Mouse (Mus musculus): ENCODE results near the gene Tmbim6. TPM values are rescaled to one million over a fixed set of nuclear protein-coding genes. Genes with fewer than 3 reads are reported as not detected.
"Not testable (repeated sequence)": the region's sequence is repeated elsewhere in the genome, so short reads cannot be mapped to it uniquely, and the experiment has no call there.

Gene Tmbim6
- polyA plus RNA-seq, 1 experiment: 399 TPM

DNA sequence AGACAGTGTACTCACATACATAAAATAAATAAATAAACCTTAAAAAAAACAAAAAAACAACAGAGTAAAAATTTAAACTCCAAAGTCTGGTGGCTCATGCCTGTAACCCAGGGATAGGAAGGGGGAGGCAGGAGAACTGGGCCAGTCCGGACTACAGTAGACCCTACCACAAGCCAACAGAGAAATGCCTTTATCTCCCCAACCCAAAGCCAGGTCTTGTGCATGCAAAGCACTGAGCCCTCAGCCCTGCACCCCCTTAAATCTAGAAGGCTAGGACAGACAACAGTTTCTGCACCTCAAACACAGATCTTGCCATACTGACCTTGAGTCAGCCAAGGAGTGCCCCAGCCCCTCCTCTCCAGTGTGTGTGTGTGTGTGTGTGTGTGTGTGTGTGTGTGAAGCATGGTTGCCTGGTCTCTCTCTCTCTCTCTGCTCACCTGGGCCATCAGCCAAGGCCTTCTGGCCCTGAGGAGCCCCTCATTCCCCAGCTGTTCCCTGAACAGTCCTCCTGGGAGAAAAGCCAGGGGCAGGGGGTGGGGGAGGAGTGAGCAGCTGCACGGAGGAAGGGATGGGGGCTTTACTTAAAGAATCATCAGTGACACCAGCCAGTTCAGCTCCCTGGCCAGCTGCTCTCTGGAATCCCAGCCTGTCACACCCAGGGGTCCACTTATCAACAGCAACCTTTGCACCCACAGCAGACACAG lies 47.6 kb downstream of the Tmbim6 start:
- Histone ChIP-seq H3K4me1 (ENCODE audit: control insufficient read depth, insufficient read depth, low read length) (no peaks in the 10 kb centered on the region), H3K27ac (ENCODE audit: insufficient read depth, low read length) (0 out of 2 replicates have a peak overlapping the region, but pooled peaks have one; percentile 14), H3K4me3 (ENCODE audit: insufficient read depth, low read length) (no peak overlapping the region)
- no peak for TF ChIP-seq CTCF (IDR thresholded peaks at IDR 0.05; ENCODE audit: extremely low read depth, insufficient read depth, low read length)
- TF ChIP-seq POLR2A (IDR thresholded peaks at IDR 0.05; ENCODE audit: extremely low read depth, insufficient read depth, low read length): no peak

DNA sequence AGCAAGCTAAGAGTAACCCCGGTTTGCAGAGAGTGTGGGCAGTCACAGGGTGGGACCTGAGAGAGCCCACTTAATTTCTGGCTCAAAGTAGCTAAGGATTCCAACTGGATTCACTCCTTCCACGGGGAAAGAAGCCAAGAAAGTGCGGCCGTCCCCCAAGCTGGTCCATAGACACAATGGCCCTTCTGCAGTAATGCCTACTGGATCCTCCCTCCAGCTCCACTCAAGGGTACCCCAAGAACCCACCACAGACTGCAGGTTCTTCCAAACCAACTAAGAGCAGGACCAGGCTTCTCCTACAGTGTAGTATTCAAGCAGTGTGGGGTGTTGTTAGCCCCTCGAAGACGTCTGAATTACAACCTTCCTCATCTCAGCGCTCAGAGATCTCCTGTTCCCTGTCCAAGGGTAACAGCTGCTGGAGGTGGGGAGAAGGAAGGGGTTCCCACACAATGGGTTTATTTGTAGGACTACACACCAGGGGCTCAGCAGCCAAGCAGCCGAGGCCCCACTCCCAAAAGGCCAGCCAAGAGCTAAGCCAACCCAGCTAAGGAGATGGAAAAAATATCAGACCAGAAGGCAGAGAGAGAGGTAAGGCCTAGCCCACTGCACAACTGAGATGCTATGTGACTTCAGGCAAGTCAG lies 48.3 kb downstream of the Tmbim6 start:
- Histone ChIP-seq H3K4me3 (ENCODE audit: insufficient read depth, low read length) (no peak overlapping the region), H3K4me1 (ENCODE audit: control insufficient read depth, insufficient read depth, low read length) (no peaks in the 10 kb centered on the region), H3K27ac (ENCODE audit: insufficient read depth, low read length) (0 out of 2 replicates have a peak overlapping the region, but pooled peaks have one; percentile 14)
- TF ChIP-seq POLR2A (IDR thresholded peaks at IDR 0.05; ENCODE audit: extremely low read depth, insufficient read depth, low read length): no peak
- no peak for TF ChIP-seq CTCF (IDR thresholded peaks at IDR 0.05; ENCODE audit: extremely low read depth, insufficient read depth, low read length)

DNA sequence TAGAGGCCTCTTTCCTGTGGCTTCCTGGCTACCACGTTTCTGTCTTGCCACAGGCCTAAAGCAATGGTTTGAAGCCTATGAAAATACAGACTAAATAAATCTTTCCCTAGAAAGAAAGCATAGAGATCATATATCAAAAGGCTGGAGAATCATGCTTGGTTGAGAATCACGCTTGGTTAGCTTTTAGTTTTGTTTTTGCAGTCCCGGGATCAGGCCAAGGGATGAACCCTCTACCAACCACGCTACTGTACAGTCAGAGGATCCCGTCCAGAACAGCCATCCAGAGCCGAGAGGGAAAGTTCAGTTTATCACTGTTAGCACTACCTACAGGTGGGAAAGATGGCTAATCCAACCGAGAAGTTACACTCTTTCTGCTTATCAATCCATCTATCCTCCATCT lies 49.7 kb downstream of the Tmbim6 start:
- H3K4me1 ChIP-seq (ENCODE audit: control insufficient read depth, insufficient read depth, low read length): no peaks in the 10 kb centered on the region
- no peak overlapping the region for H3K27ac ChIP-seq (ENCODE audit: insufficient read depth, low read length)
- TF ChIP-seq CTCF (IDR thresholded peaks at IDR 0.05; ENCODE audit: extremely low read depth, insufficient read depth, low read length): no peak
- TF ChIP-seq POLR2A (IDR thresholded peaks at IDR 0.05; ENCODE audit: extremely low read depth, insufficient read depth, low read length): no peak
- no peak overlapping the region for H3K4me3 ChIP-seq (ENCODE audit: insufficient read depth, low read length)

DNA sequence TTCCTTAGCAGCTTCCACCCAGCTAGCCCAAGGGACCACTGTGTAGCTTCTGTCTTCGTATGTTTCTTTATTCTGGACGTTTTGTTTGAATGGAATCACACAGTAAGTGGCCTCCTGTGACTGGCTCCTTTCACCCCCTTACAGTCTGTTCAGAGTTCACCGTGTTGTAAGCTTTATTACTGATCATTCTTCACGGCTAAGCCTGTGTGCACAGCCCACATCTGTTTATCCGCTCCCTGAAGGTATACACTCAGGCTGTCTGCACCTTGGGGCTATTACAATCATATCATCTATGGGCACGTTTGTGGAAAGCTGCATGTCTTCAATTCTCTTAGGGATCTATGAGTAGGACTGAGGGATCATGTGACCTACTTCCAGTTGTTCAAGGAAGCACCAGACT lies 52.9 kb downstream of the Tmbim6 start:
- Histone ChIP-seq H3K4me1 (ENCODE audit: control insufficient read depth, insufficient read depth, low read length) (peaks cover 5% of the 10 kb centered on the region; the same call in 1 of the 2 replicates), H3K27ac (ENCODE audit: insufficient read depth, low read length) (no peak overlapping the region), H3K4me3 (ENCODE audit: insufficient read depth, low read length) (no peak overlapping the region)
- TF ChIP-seq POLR2A (IDR thresholded peaks at IDR 0.05; ENCODE audit: extremely low read depth, insufficient read depth, low read length) (no peak), CTCF (IDR thresholded peaks at IDR 0.05; ENCODE audit: extremely low read depth, insufficient read depth, low read length) (no peak)

DNA sequence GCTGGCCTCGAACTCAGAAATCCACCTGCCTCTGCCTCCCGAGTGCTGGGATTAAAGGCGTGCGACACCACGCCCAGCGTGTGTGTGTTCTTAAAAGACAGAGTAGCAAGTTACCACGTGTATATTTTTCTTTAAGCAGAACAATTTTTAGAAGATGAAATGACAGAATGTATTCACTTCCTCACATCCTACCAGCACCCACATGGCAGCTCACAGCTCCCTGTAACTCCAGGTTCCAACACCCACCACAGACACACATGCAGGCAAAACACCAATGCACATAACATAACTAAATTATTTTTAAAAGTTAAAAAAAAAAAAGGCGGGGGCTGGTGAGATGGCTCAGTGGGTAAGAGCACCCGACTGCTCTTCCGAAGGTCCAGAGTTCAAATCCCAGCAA lies 53.5 kb downstream of the Tmbim6 start:
- not testable (repeated sequence) for H3K4me1 ChIP-seq (ENCODE audit: control insufficient read depth, insufficient read depth, low read length); H3K4me3 ChIP-seq (ENCODE audit: insufficient read depth, low read length); H3K27ac ChIP-seq (ENCODE audit: insufficient read depth, low read length)

DNA sequence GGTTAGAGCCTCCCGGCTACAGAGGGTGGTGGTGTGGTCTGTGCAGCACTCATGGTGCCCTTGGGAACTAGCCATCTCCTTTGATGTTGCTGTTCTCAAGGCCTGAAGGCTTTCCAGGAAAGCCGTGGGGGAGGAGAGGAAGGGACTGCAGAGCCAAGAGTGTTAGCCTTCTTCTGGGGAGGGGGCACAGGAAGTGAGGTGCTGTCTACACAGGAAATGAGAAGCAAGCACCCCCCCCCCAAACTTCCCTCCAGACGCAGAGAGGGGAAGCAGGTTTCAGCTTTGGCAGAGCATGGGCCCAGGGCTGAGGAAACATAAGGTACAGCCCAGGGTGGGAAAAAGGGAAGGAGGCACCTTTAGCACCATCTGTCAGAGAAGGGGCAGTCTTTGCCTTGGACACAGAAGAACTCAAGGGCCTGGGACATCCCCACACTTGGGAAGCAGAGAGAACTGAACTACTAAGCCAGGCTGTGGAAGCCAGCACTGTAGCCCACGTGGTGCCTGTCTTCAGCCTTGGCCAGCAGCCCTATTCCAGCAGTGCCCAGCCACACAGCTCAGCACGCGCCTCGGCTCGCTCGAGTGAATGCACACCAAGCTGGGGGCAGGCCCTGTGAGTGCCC lies 56.6 kb downstream of the Tmbim6 start:
- TF ChIP-seq POLR2A (IDR thresholded peaks at IDR 0.05; ENCODE audit: extremely low read depth, insufficient read depth, low read length) (no peak), CTCF (IDR thresholded peaks at IDR 0.05; ENCODE audit: extremely low read depth, insufficient read depth, low read length) (no peak)
- Histone ChIP-seq H3K4me3 (ENCODE audit: insufficient read depth, low read length) (no peak overlapping the region), H3K4me1 (ENCODE audit: control insufficient read depth, insufficient read depth, low read length) (peaks cover 5% of the 10 kb centered on the region; the same call in 1 of the 2 replicates), H3K27ac (ENCODE audit: insufficient read depth, low read length) (no peak overlapping the region)

DNA sequence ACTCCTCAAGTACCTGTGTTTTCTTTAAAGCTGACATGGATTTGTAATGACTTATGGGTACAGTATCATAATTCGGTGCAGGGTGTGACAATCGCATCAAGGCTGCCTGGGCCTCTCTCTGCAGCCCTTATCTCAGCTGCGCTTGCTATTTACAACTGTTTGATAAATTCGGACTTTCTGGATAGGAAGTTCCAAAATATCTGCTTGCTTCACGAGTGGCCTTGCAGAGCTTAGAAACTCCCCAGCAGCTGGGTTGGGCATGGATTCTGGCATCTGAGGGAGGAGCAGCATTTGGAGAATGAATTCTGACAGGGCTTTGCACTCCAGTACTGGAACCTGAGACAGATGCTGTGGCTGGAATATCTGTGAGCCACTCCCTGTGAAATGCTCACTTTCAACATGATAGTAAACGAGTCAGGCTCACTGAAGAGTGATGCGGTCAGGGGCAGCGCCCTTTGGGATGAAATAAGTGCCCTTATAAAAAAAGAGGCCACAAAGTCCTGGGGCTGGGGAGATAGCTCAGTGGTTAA lies 57.1 kb downstream of the Tmbim6 start:
- H3K27ac ChIP-seq (ENCODE audit: insufficient read depth, low read length): no peak overlapping the region
- peaks cover 5% of the 10 kb centered on the region; the same call in 1 of the 2 replicates for H3K4me1 ChIP-seq (ENCODE audit: control insufficient read depth, insufficient read depth, low read length)
- TF ChIP-seq POLR2A (IDR thresholded peaks at IDR 0.05; ENCODE audit: extremely low read depth, insufficient read depth, low read length) (no peak), CTCF (IDR thresholded peaks at IDR 0.05; ENCODE audit: extremely low read depth, insufficient read depth, low read length) (no peak)
- H3K4me3 ChIP-seq (ENCODE audit: insufficient read depth, low read length): no peak overlapping the region

DNA sequence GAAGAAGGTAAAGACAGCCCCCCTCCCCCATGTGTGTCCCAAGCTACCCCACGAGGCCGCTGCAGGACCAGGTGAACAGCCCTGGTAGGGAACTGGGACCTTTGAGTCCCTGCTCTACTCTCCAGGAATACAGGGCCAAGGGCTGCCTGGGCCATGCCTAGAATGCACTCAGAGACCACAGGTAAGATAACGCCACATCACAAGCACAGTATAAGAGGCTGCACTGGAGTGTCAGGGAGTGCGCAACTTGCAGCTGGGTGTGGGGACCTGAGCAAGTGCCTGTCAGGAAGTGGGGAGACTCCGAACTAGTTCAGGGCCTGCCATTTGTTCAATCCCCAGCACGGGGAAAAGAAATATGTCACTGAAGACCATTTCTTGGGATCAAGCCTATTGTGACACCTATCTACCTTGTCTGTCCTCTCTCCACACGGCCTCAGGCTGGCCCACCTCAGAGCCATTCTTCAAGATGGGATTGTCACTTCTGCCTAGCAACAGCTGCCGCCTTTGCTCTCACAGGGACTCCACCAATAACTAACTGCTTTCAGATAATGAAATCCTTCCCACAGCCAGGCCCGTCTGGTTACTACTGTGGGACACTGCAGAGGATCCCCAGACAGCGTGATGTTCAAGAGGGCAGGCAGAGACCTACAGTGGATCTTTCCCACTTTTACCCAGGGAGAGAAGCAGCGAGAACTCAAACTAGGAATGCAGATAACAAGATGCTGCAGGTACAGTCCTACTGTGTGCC lies 60.6 kb downstream of the Tmbim6 start:
- Histone ChIP-seq H3K27ac (ENCODE audit: insufficient read depth, low read length) (no peak overlapping the region), H3K4me3 (ENCODE audit: insufficient read depth, low read length) (no peak overlapping the region), H3K4me1 (ENCODE audit: control insufficient read depth, insufficient read depth, low read length) (peaks cover 10% of the 10 kb centered on the region; the same call in 1 of the 2 replicates)
- TF ChIP-seq CTCF (IDR thresholded peaks at IDR 0.05; ENCODE audit: extremely low read depth, insufficient read depth, low read length): no peak
- no peak for TF ChIP-seq POLR2A (IDR thresholded peaks at IDR 0.05; ENCODE audit: extremely low read depth, insufficient read depth, low read length)

DNA sequence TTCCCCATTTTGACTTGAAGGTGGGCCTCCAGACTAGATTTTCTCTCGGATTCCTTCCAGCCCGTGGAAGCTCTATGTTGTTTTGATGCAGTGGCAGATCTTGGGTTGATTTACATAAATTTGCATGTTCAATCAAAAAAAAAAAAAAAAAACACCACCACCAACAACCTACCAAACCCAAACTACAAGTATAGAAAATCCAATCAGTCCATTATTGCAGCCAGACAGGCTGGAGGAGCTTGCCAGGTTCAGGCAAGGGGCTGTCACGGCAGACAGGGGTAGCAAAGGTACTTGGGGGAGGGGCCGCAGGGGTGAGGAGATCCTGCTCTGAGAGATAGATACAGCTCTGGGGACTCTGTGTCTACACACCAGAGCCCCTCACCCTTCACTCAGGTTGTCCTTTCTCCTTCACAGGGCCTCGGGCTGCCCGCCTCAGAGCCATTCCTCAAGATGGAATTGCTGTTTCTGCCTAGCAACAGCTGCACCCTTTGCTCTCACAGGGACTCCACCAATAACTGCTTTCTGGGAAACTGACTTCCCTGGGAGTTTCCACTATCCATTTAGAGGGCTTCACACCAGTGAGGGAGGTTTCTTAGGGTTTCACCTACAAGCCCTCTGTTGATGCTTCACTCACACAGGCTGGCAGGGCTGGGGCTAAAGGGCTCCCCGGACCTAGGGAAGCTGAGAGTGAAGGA lies 62.0 kb downstream of the Tmbim6 start:
- no peak overlapping the region for H3K4me3 ChIP-seq (ENCODE audit: insufficient read depth, low read length)
- H3K27ac ChIP-seq (ENCODE audit: insufficient read depth, low read length): no peak overlapping the region
- no peak for TF ChIP-seq CTCF (IDR thresholded peaks at IDR 0.05; ENCODE audit: extremely low read depth, insufficient read depth, low read length)
- no peak for TF ChIP-seq POLR2A (IDR thresholded peaks at IDR 0.05; ENCODE audit: extremely low read depth, insufficient read depth, low read length)
- H3K4me1 ChIP-seq (ENCODE audit: control insufficient read depth, insufficient read depth, low read length): peaks cover 6% of the 10 kb centered on the region; the same call in 1 of the 2 replicates
